Mouse (Mus musculus): ENCODE measurements at regions not wholly inside any gene's neighbourhood (a gene's known extent, or its start where the extent isn't known, plus 50 kb on each side); places are given as distances from the start of the nearest gene placed in this dataset.

- Histone ChIP-seq H3K4me3 (replicated peaks in 1 of 3; ENCODE audit: low read depth in 2 of 3, low read length in 2 of 3, poor library complexity in 1 of 3) (no peak overlapping the region), H3K27ac (ENCODE audit: insufficient read depth, low read depth) (no peak overlapping the region), H3K36me3 (replicated peaks in 1 of 2; ENCODE audit: control insufficient read depth in 1 of 2, insufficient read depth in 1 of 2, low read length in 1 of 2) (no peaks in the 10 kb centered on the region), H3K4me2 (ENCODE audit: insufficient read depth, low read depth, poor library complexity, severe bottlenecking) (no peak overlapping the region), H3K4me1 (ENCODE audit: control insufficient read depth in 1 of 2, insufficient read depth in 2 of 2) (peaks cover 0 to 8% of the 10 kb centered on the region in 2 experiments; a peak in 2 of 4 replicates), H3K9me3 (replicated peaks; ENCODE audit: low read length) (no peaks in the 10 kb centered on the region), H3K9ac (ENCODE audit: insufficient read depth, low read depth) (no peak overlapping the region), H3K79me2 (replicated peaks; ENCODE audit: control insufficient read depth, extremely low read depth, insufficient read depth, poor library complexity, severe bottlenecking) (no peaks in the 10 kb centered on the region), H3K27me3 (replicated peaks) (no peaks in the 10 kb centered on the region)
- in situ Hi-C loops (cut with MboI; ENCODE audit: low pct_ligation_motif_present, low pct_unique_long_range_greater_than_20kb, low sequenced_read_pairs): no loop called here
- no peak for DNase-seq (ENCODE audit: extremely low read depth)
- dilution Hi-C loops (cut with MboI; ENCODE audit: extremely low pct_ligation_motif_present, extremely low pct_unique_long_range_greater_than_20kb, low sequenced_read_pairs): no loop called here
- no peak for TF ChIP-seq EP300 (IDR thresholded peaks at IDR 0.05; ENCODE audit: low read length)
- TF ChIP-seq E2F4 (IDR thresholded peaks at IDR 0.05; ENCODE audit: insufficient replicate concordance, low read depth, low read length): no peak
These were observed 70.0 kb upstream of the Hif1a start for GRCm38 (mm10) chr12:73831204-73831595.

GRCm38 (mm10) chr12:73831637-73832385 is 69.4 kb upstream of the Hif1a start:
- in situ Hi-C loops (cut with MboI; ENCODE audit: low pct_ligation_motif_present, low pct_unique_long_range_greater_than_20kb, low sequenced_read_pairs) (no loop called here), dilution Hi-C loops (cut with MboI; ENCODE audit: extremely low pct_ligation_motif_present, extremely low pct_unique_long_range_greater_than_20kb, low sequenced_read_pairs) (no loop called here)
- H3K4me1 ChIP-seq (ENCODE audit: control insufficient read depth in 1 of 2, insufficient read depth in 2 of 2): peaks cover 0 to 8% of the 10 kb centered on the region in 2 experiments; a peak in 2 of 4 replicates
- no peaks in the 10 kb centered on the region for H3K27me3 ChIP-seq (replicated peaks)
- H3K27ac ChIP-seq (ENCODE audit: insufficient read depth, low read depth): no peak overlapping the region
- H3K4me3 ChIP-seq (replicated peaks in 1 of 3; ENCODE audit: low read depth in 2 of 3, low read length in 2 of 3, poor library complexity in 1 of 3): no peak overlapping the region
- no peak for TF ChIP-seq USF2 (conservative IDR thresholded peaks at IDR 0.05; ENCODE audit: low read depth, low read length)
- no peak for TF ChIP-seq TBP (conservative IDR thresholded peaks at IDR 0.05; ENCODE audit: low read depth, low read length)
- no peak for TF ChIP-seq ETS1 (conservative IDR thresholded peaks at IDR 0.05; ENCODE audit: low read depth, low read length)
- no peak for TF ChIP-seq PAX5 (IDR thresholded peaks at IDR 0.05; ENCODE audit: low read length)
- TF ChIP-seq SIN3A (IDR thresholded peaks at IDR 0.05; ENCODE audit: low read length): no peak
- TF ChIP-seq ZNF384 (IDR thresholded peaks at IDR 0.05; ENCODE audit: low read depth, low read length): no peak
- TF ChIP-seq MAZ (IDR thresholded peaks at IDR 0.05; ENCODE audit: low read depth, low read length): no peak
- no peak for TF ChIP-seq MAX (IDR thresholded peaks at IDR 0.05; ENCODE audit: low read length)
- no peak for TF ChIP-seq JUN (IDR thresholded peaks at IDR 0.05; ENCODE audit: insufficient read depth, low read depth, low read length)
- TF ChIP-seq CTCF (conservative IDR thresholded peaks at IDR 0.05 in 1 of 2, IDR thresholded peaks at IDR 0.05 in 1 of 2; ENCODE audit: low read depth in 2 of 2, low read length in 2 of 2): no peak
- TF ChIP-seq ELF1 (IDR thresholded peaks at IDR 0.05; ENCODE audit: low read depth, low read length): no peak
- no peak for TF ChIP-seq JUND (conservative IDR thresholded peaks at IDR 0.05; ENCODE audit: low read depth, low read length)
- DNase-seq (ENCODE audit: extremely low read depth): no peak
- H3K79me2 ChIP-seq (replicated peaks; ENCODE audit: control insufficient read depth, extremely low read depth, insufficient read depth, poor library complexity, severe bottlenecking): no peaks in the 10 kb centered on the region
- no peaks in the 10 kb centered on the region for H3K9me3 ChIP-seq (replicated peaks; ENCODE audit: low read length)
- no peaks in the 10 kb centered on the region for H3K36me3 ChIP-seq (replicated peaks in 1 of 2; ENCODE audit: control insufficient read depth in 1 of 2, insufficient read depth in 1 of 2, low read length in 1 of 2)
- H3K9ac ChIP-seq (ENCODE audit: insufficient read depth, low read depth): no peak overlapping the region
- H3K4me2 ChIP-seq (ENCODE audit: insufficient read depth, low read depth, poor library complexity, severe bottlenecking): 0 out of 2 replicates have a peak overlapping the region, but pooled peaks have one; percentile 34

Measured in CH12.LX (cell line).